8 mouse cellular contexts compared by ENCODE assay signal in genomic region chr13:43991774-43992173, GRCm38 (mm10).
A peak's percentile ranks its signal among the peaks of the same experiment; 100 is the strongest.
DNase-seq lines count a peak whose midpoint lies in the region; ATAC-seq and TF ChIP-seq lines count a peak whose summit lies in the region.

No protein-coding gene starts in this region.

- peaks cover 8% of the 10 kb centered on the region for H3K4me1 ChIP-seq in limb, embryonic 14.5 days (ENCODE audit: control insufficient read depth, insufficient read depth, low read length)
- peaks cover 21% of the 10 kb centered on the region for H3K4me1 ChIP-seq in limb, embryonic 10.5 days
- peaks cover 13% of the 10 kb centered on the region for H3K4me1 ChIP-seq in kidney, embryonic 16.5 days (ENCODE audit: insufficient read depth, low read length)
- peaks cover 25% of the 10 kb centered on the region for H3K4me1 ChIP-seq in hindbrain, embryonic 13.5 days (replicated peaks)

- H3K4me2 ChIP-seq in limb, embryonic 14.5 days (replicated peaks; ENCODE audit: low read depth, low read length, severe bottlenecking) = no peak overlapping the region
- no peak overlapping the region for H3K4me2 ChIP-seq in kidney, embryonic 16.5 days (replicated peaks; ENCODE audit: low read depth, low read length)
- no peak overlapping the region for H3K4me2 ChIP-seq in hindbrain, embryonic 13.5 days

- DNase-seq in limb, embryonic 14.5 days (ENCODE audit: low spot score) = peak; percentile 64
- DNase-seq in limb, embryonic 10.5 days (ENCODE audit: low spot score) = no peak
- DNase-seq in adrenal gland, postnatal 14 days = peak; percentile 83
- DNase-seq in gastrocnemius, postnatal 10 days = peak; percentile 42
- DNase-seq in lung, postnatal 36 days = peak; percentile 74

- 0 out of 2 replicates have a peak, but pooled peaks cover 3% of the 10 kb centered on the region for H3K9me3 ChIP-seq in limb, embryonic 14.5 days (ENCODE audit: control insufficient read depth, low read length)
- no peaks in the 10 kb centered on the region for H3K9me3 ChIP-seq in limb, embryonic 10.5 days (replicated peaks)
- H3K9me3 ChIP-seq in kidney, embryonic 16.5 days (ENCODE audit: low read length) = no peaks in the 10 kb centered on the region
- H3K9me3 ChIP-seq in hindbrain, embryonic 13.5 days = no peaks in the 10 kb centered on the region

- 51% methylated on average over 5 of the region's 5 CpGs for WGBS in limb, embryonic 14.5 days
- WGBS in limb, embryonic 10.5 days = 51% methylated on average over 5 of the region's 5 CpGs
- WGBS in kidney, embryonic 16.5 days = 21% methylated on average over 5 of the region's 5 CpGs
- 39% methylated on average over 5 of the region's 5 CpGs for WGBS in hindbrain, embryonic 13.5 days

- no peak overlapping the region for H3K27ac ChIP-seq in limb, embryonic 14.5 days (replicated peaks; ENCODE audit: low read depth, low read length)
- H3K27ac ChIP-seq in limb, embryonic 10.5 days = no peak overlapping the region
- H3K27ac ChIP-seq in kidney, embryonic 16.5 days (ENCODE audit: low read length) = peak overlapping the region; percentile 40; the same call in 1 of the 2 replicates
- no peak overlapping the region for H3K27ac ChIP-seq in hindbrain, embryonic 13.5 days

- H3K27me3 ChIP-seq in limb, embryonic 14.5 days (ENCODE audit: control insufficient read depth, insufficient read depth, low read length) = no peaks in the 10 kb centered on the region
- no peaks in the 10 kb centered on the region for H3K27me3 ChIP-seq in limb, embryonic 10.5 days (ENCODE audit: low read depth, poor library complexity, severe bottlenecking)
- no peaks in the 10 kb centered on the region for H3K27me3 ChIP-seq in kidney, embryonic 16.5 days (ENCODE audit: insufficient read depth, low read length)
- H3K27me3 ChIP-seq in hindbrain, embryonic 13.5 days = peaks cover 5% of the 10 kb centered on the region; the same call in 1 of the 2 replicates

- no peak overlapping the region for H3K9ac ChIP-seq in limb, embryonic 14.5 days (ENCODE audit: low read depth, low read length, severe bottlenecking)
- no peak overlapping the region for H3K9ac ChIP-seq in kidney, embryonic 16.5 days (replicated peaks; ENCODE audit: low read length)
- no peak overlapping the region for H3K9ac ChIP-seq in hindbrain, embryonic 13.5 days

- ATAC-seq in limb, embryonic 14.5 days (ENCODE audit: low FRiP score, low read depth) = no peak
- peak; percentile 61; the same call in 1 of the 2 replicates for ATAC-seq in kidney, embryonic 16.5 days (ENCODE audit: low FRiP score, low TSS enrichment)
- ATAC-seq in erythroid progenitor cell, adult 5-6 weeks (replicated peaks; ENCODE audit: low FRiP score, poor library complexity, severe bottlenecking) = no peak
- no peak for ATAC-seq in hindbrain, embryonic 13.5 days (ENCODE audit: low FRiP score)

- TF ChIP-seq POLR2A in limb, embryonic 14.5 days (IDR thresholded peaks at IDR 0.05; ENCODE audit: borderline replicate concordance, extremely low read depth, insufficient read depth, insufficient read length) = no peak

- no peaks in the 10 kb centered on the region for H3K36me3 ChIP-seq in limb, embryonic 14.5 days (ENCODE audit: control insufficient read depth, insufficient read depth, low read length)
- H3K36me3 ChIP-seq in limb, embryonic 10.5 days = no peaks in the 10 kb centered on the region
- no peaks in the 10 kb centered on the region for H3K36me3 ChIP-seq in kidney, embryonic 16.5 days (ENCODE audit: insufficient read depth, low read length)
- H3K36me3 ChIP-seq in hindbrain, embryonic 13.5 days = no peaks in the 10 kb centered on the region

- no peak overlapping the region for H3K4me3 ChIP-seq in limb, embryonic 14.5 days (replicated peaks; ENCODE audit: low read length)
- no peak overlapping the region for H3K4me3 ChIP-seq in limb, embryonic 10.5 days
- no peak overlapping the region for H3K4me3 ChIP-seq in kidney, embryonic 16.5 days (ENCODE audit: low read length)
- H3K4me3 ChIP-seq in hindbrain, embryonic 13.5 days = no peak overlapping the region
